Mouse (Mus musculus): ENCODE data around the gene Tmem50b.

GRCm38 (mm10) chr16:91549616-91550015 is 48.0 kb downstream of the Tmem50b start:
- TF ChIP-seq CTCF (IDR thresholded peaks at IDR 0.05; ENCODE audit: borderline replicate concordance, insufficient read depth, low read length) (no peak), POLR2A (IDR thresholded peaks at IDR 0.05; ENCODE audit: low read depth, low read length) (no peak)
